Mouse (Mus musculus): ENCODE measurements around the gene Pkd1. TPM values are rescaled to one million over a fixed set of nuclear protein-coding genes. Genes with fewer than 3 reads are reported as not detected.

Gene Pkd1
- total RNA-seq, 2 experiments from 2014 or later: 75.0 to 91.3 TPM

GRCm38 (mm10) chr17:24532045-24532444 is 17.6 kb upstream of the Pkd1 start:
- DNase-seq: no peak
- intact Hi-C loops (cut with DNase I): no loop called here

DNA sequence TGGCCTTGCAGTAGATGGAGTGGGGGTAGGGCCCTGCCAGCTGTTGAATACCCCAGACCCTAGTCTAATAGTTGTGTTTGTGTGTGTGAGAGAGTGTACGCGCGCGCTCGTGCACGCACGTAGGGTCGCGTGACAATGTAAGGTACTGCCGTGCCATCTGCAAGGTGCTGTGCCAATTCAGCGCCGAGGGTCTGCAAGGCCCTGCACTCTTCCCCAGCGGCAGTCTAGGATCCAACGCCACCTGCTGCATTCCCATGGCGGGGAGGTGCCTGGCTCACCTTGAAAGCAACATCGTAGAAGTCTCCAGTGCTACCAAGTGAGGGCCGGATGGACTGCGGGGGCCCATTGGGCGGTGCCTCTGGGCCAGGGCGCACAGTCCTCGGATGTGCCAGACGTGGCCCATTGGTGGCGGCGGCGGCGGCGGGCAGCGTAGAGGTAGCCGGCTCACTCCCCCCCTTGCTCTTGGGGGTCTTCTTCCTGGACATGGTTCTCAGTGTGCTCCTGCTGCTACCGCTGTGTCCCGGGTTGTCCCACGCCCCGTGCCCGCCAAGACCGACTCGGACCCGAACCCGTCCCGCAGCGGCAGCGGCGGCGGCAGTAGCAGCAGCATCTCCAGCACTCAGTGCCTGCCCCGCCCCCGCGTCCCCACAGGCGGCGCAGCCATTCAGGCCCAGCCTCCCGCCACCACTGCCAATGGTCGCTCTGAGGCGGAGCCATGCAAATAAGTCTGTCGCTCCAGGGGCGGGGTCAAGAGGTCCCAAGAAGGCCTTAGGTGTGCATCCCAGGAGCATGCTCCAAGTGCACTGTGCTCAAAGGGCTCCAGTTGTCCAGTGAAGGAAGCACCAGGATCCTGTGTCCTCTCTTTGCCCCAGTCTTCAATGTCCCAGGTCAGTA is 16.3 kb upstream of the Pkd1 start:
- intact Hi-C loops (cut with DNase I): no loop called here
- peak; percentile 80 for DNase-seq

- intact Hi-C loops (cut with DNase I): no loop called here
- no peak for DNase-seq
These were observed 15.4 kb upstream of the Pkd1 start, which contains the start of gene Rab26 for GRCm38 (mm10) chr17:24534160-24534718. Gene Rab26, minus strand, starts transcription at chr17:24534210.

GRCm38 (mm10) chr17:24535300-24535699 is 14.3 kb upstream of the Pkd1 start:
- intact Hi-C loops (cut with DNase I): no loop called here
- DNase-seq: no peak

DNA sequence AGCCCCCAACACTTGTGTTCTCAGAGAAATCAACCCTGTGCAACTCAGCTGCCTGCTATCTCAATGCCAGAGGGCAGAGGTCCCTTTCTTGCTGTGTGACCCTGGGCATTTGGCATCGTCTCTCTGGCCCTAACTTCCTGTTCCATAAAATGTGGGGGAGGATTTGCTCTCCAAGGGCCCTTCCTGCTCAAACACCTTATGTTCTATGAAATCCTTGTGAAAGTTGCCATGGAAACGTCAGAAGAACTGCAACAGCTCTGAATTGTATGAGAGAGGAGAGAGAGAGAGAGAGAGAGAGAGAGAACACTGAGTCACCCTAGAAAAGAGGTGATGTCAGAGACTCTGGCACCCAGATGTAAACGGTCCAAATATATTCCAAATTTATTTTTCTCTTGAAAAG is 12.1 kb upstream of the Pkd1 start:
- no peak for DNase-seq
- intact Hi-C loops (cut with DNase I): no loop called here

DNA sequence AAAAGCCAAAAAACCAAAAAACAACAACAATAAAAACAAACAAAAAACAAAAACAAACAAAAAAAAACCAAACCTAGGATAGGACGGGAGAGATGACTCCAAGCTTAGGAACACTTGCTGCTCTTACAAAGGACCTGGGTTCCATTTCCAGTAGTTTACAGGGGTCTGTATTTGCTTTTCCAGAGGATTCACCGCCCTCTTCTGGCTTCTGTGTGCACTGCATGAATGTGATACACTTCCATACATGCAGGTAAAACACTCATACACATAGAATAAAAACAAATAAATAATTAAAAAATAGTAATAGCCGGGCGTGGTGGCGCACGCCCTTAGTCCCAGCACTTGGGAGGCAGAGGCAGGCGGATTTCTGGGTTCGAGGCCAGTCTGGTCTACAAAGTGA is 10.7 kb upstream of the Pkd1 start:
- intact Hi-C loops (cut with DNase I): no loop called here
- DNase-seq: peak; percentile 58

- intact Hi-C loops (cut with DNase I): no loop called here
- peak; percentile 34 for DNase-seq
These were observed 9.3 kb upstream of the Pkd1 start for GRCm38 (mm10) chr17:24540375-24540774.

- no peak for DNase-seq
- intact Hi-C loops (cut with DNase I): no loop called here
These were observed 5.0 kb upstream of the Pkd1 start for GRCm38 (mm10) chr17:24544613-24545012.

GRCm38 (mm10) chr17:24545247-24545646 is 4.4 kb upstream of the Pkd1 start:
- intact Hi-C loops (cut with DNase I): no loop called here
- no peak for DNase-seq

GRCm38 (mm10) chr17:24546234-24546633 is 3.4 kb upstream of the Pkd1 start:
- DNase-seq: no peak
- intact Hi-C loops (cut with DNase I): no loop called here

DNA sequence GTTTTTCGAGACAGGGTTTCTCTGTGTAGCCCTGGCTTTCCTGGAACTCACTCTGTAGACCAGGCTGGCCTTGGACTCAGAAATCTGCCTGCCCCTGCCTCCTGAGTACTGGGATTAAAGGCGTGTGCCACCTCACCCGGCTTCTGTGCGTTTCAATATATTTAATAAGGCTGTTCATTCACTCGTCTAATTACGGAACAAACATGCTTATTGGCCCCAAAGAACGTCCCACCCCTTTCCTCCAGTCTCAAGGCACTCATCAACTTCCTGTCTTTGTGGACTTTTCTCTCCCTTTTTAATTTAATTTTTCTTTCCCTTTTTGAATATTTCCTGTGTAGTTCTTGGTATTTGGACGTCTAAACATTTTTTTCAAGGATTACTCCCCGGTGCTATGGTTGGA is 1.2 kb upstream of the Pkd1 start:
- DNase-seq: no peak
- intact Hi-C loops (cut with DNase I): no loop called here

DNA sequence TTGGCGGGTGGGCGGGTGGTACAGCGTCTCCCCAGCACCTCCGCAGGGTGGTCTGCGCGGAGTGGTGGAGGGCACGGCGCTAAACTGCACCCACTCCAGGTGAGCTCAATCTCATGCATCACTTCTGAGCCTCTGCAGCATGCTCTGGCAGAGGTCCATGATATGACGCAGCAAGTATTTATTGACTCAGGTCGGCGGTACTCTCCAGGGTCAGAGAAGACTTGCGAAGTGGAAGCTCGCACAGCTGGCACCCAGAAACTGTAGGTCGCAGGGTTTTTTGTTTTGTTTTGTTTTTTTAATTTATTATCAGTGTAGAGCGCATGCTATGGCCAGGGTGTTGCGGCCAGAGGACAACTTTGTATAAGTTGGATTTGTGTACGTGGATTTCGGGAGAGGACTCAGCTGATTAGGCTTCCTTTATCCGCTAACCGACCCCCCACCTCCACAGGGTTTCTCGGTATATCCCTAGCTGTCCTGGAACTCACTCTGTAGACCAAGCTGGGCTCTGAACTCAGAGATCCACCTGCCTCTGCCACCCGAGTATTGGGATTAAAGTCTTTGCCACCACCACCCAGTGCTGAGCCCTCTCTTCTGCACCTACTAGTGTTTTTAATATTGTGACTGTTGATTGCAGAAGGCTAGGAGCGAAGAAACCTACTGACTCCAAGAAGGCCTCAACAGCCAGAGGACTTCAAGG is 565 bp upstream of the Pkd1 start:
- intact Hi-C loops (cut with DNase I): no loop called here
- peak; percentile 21 for DNase-seq

- intact Hi-C loops (cut with DNase I): no loop called here
- peak; percentile 87 for DNase-seq
These were observed 899 bp downstream of the Pkd1 start for GRCm38 (mm10) chr17:24550416-24551049.

DNA sequence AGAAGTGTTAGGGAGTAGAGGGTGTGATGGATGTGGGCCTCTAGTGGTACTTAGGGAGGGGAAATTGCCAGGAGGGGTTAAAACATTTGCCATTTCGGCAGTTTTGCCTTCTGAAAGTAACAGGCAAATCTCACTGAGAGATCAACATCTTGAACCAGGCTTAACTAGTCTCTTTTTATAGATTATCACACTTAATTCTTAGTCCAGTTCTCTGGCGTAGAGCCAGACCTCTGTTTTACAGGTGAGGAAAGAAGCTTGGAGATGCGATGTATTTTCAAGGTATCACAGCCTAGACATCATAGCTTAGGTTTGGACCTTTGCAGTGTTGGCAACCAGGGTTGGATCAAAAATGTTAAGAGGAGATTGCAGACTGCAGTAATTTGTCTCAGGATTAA is 1.4 kb downstream of the Pkd1 start:
- intact Hi-C loops (cut with DNase I): no loop called here
- no peak for DNase-seq

DNA sequence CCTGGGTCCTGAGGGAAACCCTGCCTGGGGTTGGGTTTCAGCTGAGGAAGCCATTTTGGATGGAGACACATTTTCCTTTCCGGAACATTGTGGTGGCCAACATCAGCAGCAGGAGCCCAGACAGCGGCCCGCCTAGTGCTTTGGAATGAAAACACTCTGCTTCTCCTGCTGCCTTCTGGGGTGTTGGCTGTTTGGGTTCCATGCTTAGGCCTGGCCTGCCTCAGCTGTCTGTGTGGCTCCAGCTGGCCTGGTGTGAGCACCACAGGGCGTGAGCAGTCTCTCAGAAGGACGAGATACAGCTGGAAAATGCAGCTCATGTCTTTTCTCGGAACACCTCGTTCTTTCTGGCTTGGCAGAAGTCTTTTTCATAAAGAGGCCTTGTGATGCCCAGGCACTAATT is 7.5 kb downstream of the Pkd1 start:
- DNase-seq: no peak
- intact Hi-C loops (cut with DNase I): no loop called here

GRCm38 (mm10) chr17:24558600-24559099 is 9.0 kb downstream of the Pkd1 start:
- intact Hi-C loops (cut with DNase I): no loop called here
- no peak for DNase-seq

DNA sequence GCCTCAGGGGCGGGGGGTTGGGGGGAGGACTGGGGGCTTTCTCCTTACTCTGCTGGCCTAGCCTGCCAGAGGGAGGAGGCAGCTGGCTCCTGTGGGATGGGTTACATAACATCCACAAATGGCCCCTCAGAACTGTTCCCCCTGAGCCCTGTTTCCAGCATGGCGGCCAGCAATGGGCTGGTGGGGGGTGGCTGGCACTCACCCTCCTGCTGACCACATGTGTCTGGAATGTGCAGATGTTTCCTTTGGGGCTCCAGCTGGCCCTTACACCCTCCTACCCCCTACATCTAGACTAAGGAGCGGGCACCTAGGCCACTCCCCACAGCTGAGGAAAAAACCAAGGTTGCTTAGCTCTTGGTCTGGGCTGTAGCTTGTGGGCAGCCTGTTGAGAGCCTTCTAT is 9.5 kb downstream of the Pkd1 start:
- no peak for DNase-seq

GRCm38 (mm10) chr17:24560301-24561028 is 10.8 kb downstream of the Pkd1 start:
- no peak for DNase-seq
- intact Hi-C loops (cut with DNase I): no loop called here

More for the DNA sequence above, 9.5 kb downstream of the Pkd1 start:
- intact Hi-C loops (cut with DNase I): no loop called here

- no peak for DNase-seq
- intact Hi-C loops (cut with DNase I): no loop called here
These were observed 12.0 kb downstream of the Pkd1 start for GRCm38 (mm10) chr17:24561592-24561991.

DNA sequence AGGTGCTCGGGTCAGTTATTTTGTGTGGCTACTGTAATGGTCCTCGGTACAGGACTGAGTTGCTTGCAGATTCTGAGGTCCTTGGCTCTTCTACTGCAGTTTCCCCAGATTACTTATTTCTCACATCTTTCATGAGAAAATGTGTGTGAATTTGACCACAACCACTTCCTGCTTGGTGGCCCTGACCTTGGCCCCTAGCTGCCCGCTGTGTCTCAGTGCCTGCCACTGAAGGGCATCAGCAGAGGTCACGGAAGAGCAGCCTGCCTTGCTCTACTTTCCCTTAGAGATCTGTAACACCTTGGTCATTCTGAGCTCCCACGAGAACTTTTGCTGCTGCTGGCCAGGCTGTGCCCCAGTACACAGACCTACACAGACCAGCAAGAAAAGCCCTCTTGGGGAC is 14.0 kb downstream of the Pkd1 start:
- intact Hi-C loops (cut with DNase I): no loop called here
- no peak for DNase-seq
